Mouse (Mus musculus) liver, embryonic 16.5 days (tissue): ENCODE measurements at regions not wholly inside any gene's neighbourhood (a gene's known extent, or its start where the extent isn't known, plus 50 kb on each side); places are given as distances from the start of the nearest gene placed in this dataset.

ENCODE experiments used
- ATAC-seq: fragments of 200-750 bp; cut with Nextera tagmentation; 2 replicates; pipeline ENCODE4 v1.8.0; 2017; ENCODE audit warnings: low read depth, mild to moderate bottlenecking, moderate number of reproducible peaks, moderate library complexity
- H3K27ac ChIP-seq: fragments of 300-500 bp; sonication (generic); 2 replicates; pipeline ENCODE4 v1.5.1; 2014; ENCODE audit warnings: mild to moderate bottlenecking, low read length
- H3K27me3 ChIP-seq: fragments of 300-500 bp; sonication (generic); 2 replicates; pipeline ENCODE4 v1.6.1; 2014; ENCODE audit warnings: low read depth, low read length, mixed read lengths; ENCODE audit not compliant: control insufficient read depth, insufficient read depth
- H3K36me3 ChIP-seq: fragments of 300-500 bp; sonication (generic); 2 replicates; pipeline ENCODE4 v1.6.1; 2014; ENCODE audit warnings: mild to moderate bottlenecking; ENCODE audit not compliant: control insufficient read depth, insufficient read depth
- H3K4me1 ChIP-seq: fragments of 300-500 bp; sonication (generic); 2 replicates; pipeline ENCODE4 v1.6.1; 2014; ENCODE audit warnings: low read depth, low read length, mixed read lengths; ENCODE audit not compliant: control insufficient read depth
- H3K4me2 ChIP-seq: fragments of 300-500 bp; sonication (generic); 2 replicates; pipeline ENCODE4 v1.6.1; 2014; ENCODE audit warnings: low read depth, low read length, mixed read lengths
- H3K4me3 ChIP-seq: fragments of 300-500 bp; sonication (generic); 2 replicates; pipeline ENCODE4 v1.5.1; 2014; ENCODE audit warnings: low read depth, mild to moderate bottlenecking, low read length
- H3K9ac ChIP-seq: fragments of 300-500 bp; sonication (generic); 2 replicates; pipeline ENCODE4 v1.6.1; 2014; ENCODE audit warnings: low read depth, low read length
- H3K9me3 ChIP-seq: fragments of 300-500 bp; sonication (generic); replicated peaks from 2 replicates; pipeline ENCODE4 v1.6.1; 2016; ENCODE audit warnings: low read length; ENCODE audit not compliant: control insufficient read depth
- WGBS: fragments of 180-500 bp; shearing (Covaris S2); extraction: QIAGEN DNeasy Blood & Tissue Kit; methylation state at CpG from one replicate; pipeline ENCODE4 v1.1.7; 2014; ENCODE audit not compliant: insufficient replicate concordance; 5-methylcytosine and 5-hydroxymethylcytosine counted together

GRCm38 (mm10) chr2:84042793-84043192, 52.4 kb downstream of the Gm13691 start:
- 63% methylated on average over 2 of the region's 2 CpGs for WGBS
- no peak overlapping the region for H3K27ac ChIP-seq
- no peak overlapping the region for H3K4me2 ChIP-seq
- H3K9me3 ChIP-seq, result no peaks in the 10 kb centered on the region
- H3K27me3 ChIP-seq, result no peaks in the 10 kb centered on the region
- no peaks in the 10 kb centered on the region for H3K4me1 ChIP-seq
- no peak overlapping the region for H3K4me3 ChIP-seq
- H3K36me3 ChIP-seq, result no peaks in the 10 kb centered on the region
- no peak for ATAC-seq
- no peak overlapping the region for H3K9ac ChIP-seq

GRCm38 (mm10) chr2:84048398-84049140, 58.2 kb downstream of the Gm13691 start:
- Histone ChIP-seq H3K27me3 (no peaks in the 10 kb centered on the region), H3K4me1 (peaks cover 18% of the 10 kb centered on the region), H3K36me3 (no peaks in the 10 kb centered on the region), H3K4me2 (no peak overlapping the region), H3K4me3 (no peak overlapping the region), H3K9ac (no peak overlapping the region), H3K9me3 (no peaks in the 10 kb centered on the region), H3K27ac (peak overlapping the region; percentile 62)
- 67% methylated on average over 9 of the region's 9 CpGs for WGBS
- no peak for ATAC-seq

- peak; percentile 97 for ATAC-seq
- H3K4me1 ChIP-seq, result peaks cover 18% of the 10 kb centered on the region
- peak overlapping the region; percentile 59 for H3K4me2 ChIP-seq
- no peaks in the 10 kb centered on the region for H3K27me3 ChIP-seq
- peak overlapping the region; percentile 47 for H3K9ac ChIP-seq
- H3K27ac ChIP-seq, result peak overlapping the region; percentile 98
- 15% methylated on average over 3 of the region's 3 CpGs for WGBS
- no peaks in the 10 kb centered on the region for H3K36me3 ChIP-seq
- 0 out of 2 replicates have a peak overlapping the region, but pooled peaks have one; percentile 19 for H3K4me3 ChIP-seq
- no peaks in the 10 kb centered on the region for H3K9me3 ChIP-seq
Observed at GRCm38 (mm10) chr2:84051883-84052331, 61.6 kb downstream of the Gm13691 start.

GRCm38 (mm10) chr2:84059246-84059645, 68.9 kb downstream of the Gm13691 start:
- ATAC-seq, result peak; percentile 93
- peak overlapping the region; percentile 36; the same call in 1 of the 2 replicates for H3K4me3 ChIP-seq
- no peaks in the 10 kb centered on the region for H3K36me3 ChIP-seq
- H3K4me2 ChIP-seq, result peak overlapping the region; percentile 49
- peak overlapping the region; percentile 93 for H3K27ac ChIP-seq
- 0 out of 2 replicates have a peak overlapping the region, but pooled peaks have one; percentile 41 for H3K9ac ChIP-seq
- H3K4me1 ChIP-seq, result peaks cover 7% of the 10 kb centered on the region
- WGBS, result 28% methylated on average over 7 of the region's 7 CpGs
- no peaks in the 10 kb centered on the region for H3K27me3 ChIP-seq
- H3K9me3 ChIP-seq, result no peaks in the 10 kb centered on the region

GRCm38 (mm10) chr2:84061221-84061620, 70.9 kb downstream of the Gm13691 start:
- no peaks in the 10 kb centered on the region for H3K36me3 ChIP-seq
- H3K4me1 ChIP-seq, result peaks cover 7% of the 10 kb centered on the region
- H3K9me3 ChIP-seq, result no peaks in the 10 kb centered on the region
- H3K27ac ChIP-seq, result no peak overlapping the region
- H3K4me2 ChIP-seq, result no peak overlapping the region
- H3K4me3 ChIP-seq, result no peak overlapping the region
- no peak for ATAC-seq
- 71% methylated on average over 1 of the region's 1 CpGs for WGBS
- no peaks in the 10 kb centered on the region for H3K27me3 ChIP-seq
- H3K9ac ChIP-seq, result no peak overlapping the region

GRCm38 (mm10) chr2:84064371-84064770, 74.0 kb downstream of the Gm13691 start:
- WGBS, result 28% methylated on average over 2 of the region's 2 CpGs
- H3K4me1 ChIP-seq, result peaks cover 4% of the 10 kb centered on the region

GRCm38 (mm10) chr2:84065061-84065460, 74.7 kb downstream of the Gm13691 start:
- Histone ChIP-seq H3K4me1 (no peaks in the 10 kb centered on the region; the same call in 1 of the 2 replicates), H3K36me3 (no peaks in the 10 kb centered on the region), H3K27me3 (no peaks in the 10 kb centered on the region), H3K9ac (no peak overlapping the region), H3K4me3 (no peak overlapping the region), H3K27ac (no peak overlapping the region), H3K9me3 (no peaks in the 10 kb centered on the region), H3K4me2 (no peak overlapping the region)
- WGBS, result 55% methylated on average over 7 of the region's 7 CpGs
- ATAC-seq, result no peak

More at GRCm38 (mm10) chr2:84064371-84064770, 74.0 kb downstream of the Gm13691 start:
- no peaks in the 10 kb centered on the region for H3K9me3 ChIP-seq
- H3K27me3 ChIP-seq, result no peaks in the 10 kb centered on the region
- peak; percentile 12; the same call in 1 of the 2 replicates for ATAC-seq
- H3K27ac ChIP-seq, result no peak overlapping the region
- no peaks in the 10 kb centered on the region for H3K36me3 ChIP-seq
- H3K4me2 ChIP-seq, result no peak overlapping the region
- no peak overlapping the region for H3K9ac ChIP-seq
- H3K4me3 ChIP-seq, result no peak overlapping the region

GRCm38 (mm10) chr2:84065749-84066148, 75.4 kb downstream of the Gm13691 start:
- 55% methylated on average over 2 of the region's 2 CpGs for WGBS
- H3K4me3 ChIP-seq, result no peak overlapping the region
- H3K9me3 ChIP-seq, result no peaks in the 10 kb centered on the region
- H3K4me1 ChIP-seq, result no peaks in the 10 kb centered on the region; the same call in 1 of the 2 replicates
- ATAC-seq, result 0 out of 2 replicates have a peak, but pooled peaks have one; percentile 40
- no peak overlapping the region for H3K9ac ChIP-seq
- no peak overlapping the region for H3K4me2 ChIP-seq
- H3K36me3 ChIP-seq, result no peaks in the 10 kb centered on the region
- no peak overlapping the region for H3K27ac ChIP-seq
- no peaks in the 10 kb centered on the region for H3K27me3 ChIP-seq

GRCm38 (mm10) chr2:84066151-84066693, 75.9 kb downstream of the Gm13691 start:
- H3K9me3 ChIP-seq, result no peaks in the 10 kb centered on the region
- no peak overlapping the region for H3K4me3 ChIP-seq
- H3K9ac ChIP-seq, result no peak overlapping the region
- no peaks in the 10 kb centered on the region for H3K36me3 ChIP-seq
- H3K27ac ChIP-seq, result no peak overlapping the region
- ATAC-seq, result no peak
- 59% methylated on average over 3 of the region's 3 CpGs for WGBS
- no peaks in the 10 kb centered on the region; the same call in 1 of the 2 replicates for H3K4me1 ChIP-seq
- H3K4me2 ChIP-seq, result no peak overlapping the region
- H3K27me3 ChIP-seq, result no peaks in the 10 kb centered on the region
